Mouse (Mus musculus) forebrain, postnatal 0 days (tissue): ENCODE data around the gene Rora. TPM values are rescaled to one million over a fixed set of nuclear protein-coding genes. Genes with fewer than 3 reads are reported as not detected.

ENCODE experiments used
- ATAC-seq: fragments of 200-750 bp; cut with Nextera tagmentation; 2 replicates; pipeline ENCODE4 v1.8.0; 2017; ENCODE audit warnings: mild to moderate bottlenecking, moderate library complexity
- DNase-seq: peaks from one replicate; pipeline ENCODE4 v3.0.0-alpha.2; 2015
- H3K27ac ChIP-seq: fragments of 300-500 bp; sonication (generic); 2 replicates; pipeline ENCODE4 v1.5.1; 2014; ENCODE audit warnings: low read depth, mild to moderate bottlenecking, antibody characterized with exemption, low read length, moderate library complexity, mixed read lengths
- H3K27me3 ChIP-seq: fragments of 300-500 bp; sonication (generic); 2 replicates; pipeline ENCODE4 v1.6.1; 2014; ENCODE audit warnings: mild to moderate bottlenecking, low read length, mixed read lengths; ENCODE audit not compliant: insufficient read depth
- H3K36me3 ChIP-seq: fragments of 300-500 bp; sonication (generic); 2 replicates; pipeline ENCODE4 v1.6.1; 2014; ENCODE audit warnings: mild to moderate bottlenecking, moderate library complexity; ENCODE audit not compliant: insufficient read depth
- H3K4me1 ChIP-seq: fragments of 300-500 bp; sonication (generic); 2 replicates; pipeline ENCODE4 v1.6.1; 2014; ENCODE audit warnings: antibody characterized with exemption; ENCODE audit not compliant: insufficient read depth
- H3K4me2 ChIP-seq: fragments of 300-500 bp; sonication (generic); 2 replicates; pipeline ENCODE4 v1.6.1; 2014; ENCODE audit warnings: low read depth, mild to moderate bottlenecking, moderate library complexity
- H3K4me3 ChIP-seq: fragments of 300-500 bp; sonication (generic); 2 replicates; pipeline ENCODE4 v1.5.1; 2014; ENCODE audit warnings: low read depth, low read length, mixed read lengths
- H3K9ac ChIP-seq: fragments of 300-500 bp; sonication (generic); 2 replicates; pipeline ENCODE4 v1.6.1; 2014; ENCODE audit warnings: mild to moderate bottlenecking
- H3K9me3 ChIP-seq: fragments of 300-500 bp; sonication (generic); 2 replicates; pipeline ENCODE4 v1.6.1; 2016; ENCODE audit warnings: low read length
- CTCF ChIP-seq: sonication (generic); IDR thresholded peaks from 2 replicates; pipeline ENCODE4 v1.5.1; 2016; ENCODE audit warnings: antibody characterized with exemption, control low read depth, low read depth
- WGBS: fragments of 180-500 bp; shearing (Covaris S2); extraction: QIAGEN DNeasy Blood & Tissue Kit; methylation state at CpG from one replicate; pipeline ENCODE4 v1.1.7; 2014; 5-methylcytosine and 5-hydroxymethylcytosine counted together
- polyA plus RNA-seq: library from polyadenylated mRNA; unstranded; fragments of >200 nt; fragmentation: Nextera tagmentation; extraction: Ambion mirVana; gene quantifications from 2 replicates; pipeline ENCODE4 v1.2.1, GENCODE M21; 2015
- total RNA-seq: library from RNA; depleted of rRNA; stranded (reverse); fragments of >200 nt; gene quantifications from 2 replicates; pipeline ENCODE4 v1.2.3, GENCODE M21; 2014

Gene Rora
- total and polyA plus RNA-seq, 2 experiments from 2014 or later: 9.8 to 23.9 TPM

- Histone ChIP-seq H3K9me3 (no peaks in the 10 kb centered on the region), H3K4me2 (no peak overlapping the region), H3K4me3 (no peak overlapping the region), H3K36me3 (no peaks in the 10 kb centered on the region), H3K4me1 (no peaks in the 10 kb centered on the region), H3K27me3 (no peaks in the 10 kb centered on the region), H3K9ac (no peak overlapping the region), H3K27ac (no peak overlapping the region)
- no peak for DNase-seq
- 96% methylated on average over 10 of the region's 10 CpGs for WGBS
- no peak for TF ChIP-seq CTCF
- no peak for ATAC-seq
These were observed 380.8 kb downstream of the Rora start for GRCm38 (mm10) chr9:69034301-69034871.

- H3K9ac ChIP-seq: no peak overlapping the region
- ATAC-seq (no peak), DNase-seq (no peak)
- H3K27me3 ChIP-seq: no peaks in the 10 kb centered on the region
- TF ChIP-seq CTCF: no peak
- H3K36me3 ChIP-seq: no peaks in the 10 kb centered on the region
- no peak overlapping the region for H3K27ac ChIP-seq
- no peak overlapping the region for H3K4me2 ChIP-seq
- no peaks in the 10 kb centered on the region for H3K9me3 ChIP-seq
- no peaks in the 10 kb centered on the region for H3K4me1 ChIP-seq
- no peak overlapping the region for H3K4me3 ChIP-seq
- 82% methylated on average over 7 of the region's 7 CpGs for WGBS
These were observed 381.9 kb downstream of the Rora start for GRCm38 (mm10) chr9:69035456-69035855.

GRCm38 (mm10) chr9:69036296-69036695 is 382.7 kb downstream of the Rora start:
- H3K9ac ChIP-seq: no peak overlapping the region
- H3K4me2 ChIP-seq: no peak overlapping the region
- 42% methylated on average over 3 of the region's 3 CpGs for WGBS
- H3K27me3 ChIP-seq: no peaks in the 10 kb centered on the region
- DNase-seq (no peak), ATAC-seq (no peak)
- no peaks in the 10 kb centered on the region for H3K4me1 ChIP-seq
- H3K36me3 ChIP-seq: no peaks in the 10 kb centered on the region
- no peak for TF ChIP-seq CTCF
- H3K4me3 ChIP-seq: no peak overlapping the region
- H3K27ac ChIP-seq: no peak overlapping the region
- H3K9me3 ChIP-seq: no peaks in the 10 kb centered on the region

GRCm38 (mm10) chr9:69043920-69044613 is 390.5 kb downstream of the Rora start:
- Histone ChIP-seq H3K4me2 (no peak overlapping the region), H3K36me3 (no peaks in the 10 kb centered on the region), H3K27ac (no peak overlapping the region), H3K9ac (no peak overlapping the region), H3K4me3 (no peak overlapping the region), H3K27me3 (no peaks in the 10 kb centered on the region), H3K9me3 (no peaks in the 10 kb centered on the region), H3K4me1 (no peaks in the 10 kb centered on the region)
- DNase-seq (no peak), ATAC-seq (no peak)
- TF ChIP-seq CTCF: no peak
- 92% methylated on average over 8 of the region's 8 CpGs for WGBS

- 94% methylated on average over 7 of the region's 7 CpGs for WGBS
These were observed 391.1 kb downstream of the Rora start for GRCm38 (mm10) chr9:69044614-69045133.

GRCm38 (mm10) chr9:69045908-69046307 is 392.3 kb downstream of the Rora start:
- ATAC-seq (no peak), DNase-seq (no peak)
- WGBS: 91% methylated on average over 8 of the region's 8 CpGs
- H3K4me1 ChIP-seq: no peaks in the 10 kb centered on the region
- no peaks in the 10 kb centered on the region for H3K9me3 ChIP-seq
- no peak overlapping the region for H3K4me2 ChIP-seq
- no peak for TF ChIP-seq CTCF
- no peak overlapping the region for H3K4me3 ChIP-seq
- H3K27ac ChIP-seq: no peak overlapping the region
- H3K27me3 ChIP-seq: no peaks in the 10 kb centered on the region
- no peak overlapping the region for H3K9ac ChIP-seq
- no peaks in the 10 kb centered on the region for H3K36me3 ChIP-seq

More at GRCm38 (mm10) chr9:69044614-69045133, 391.1 kb downstream of the Rora start:
- no peaks in the 10 kb centered on the region for H3K4me1 ChIP-seq
- DNase-seq: no peak
- no peak overlapping the region for H3K4me2 ChIP-seq
- no peak for TF ChIP-seq CTCF
- ATAC-seq: no peak
- no peaks in the 10 kb centered on the region for H3K9me3 ChIP-seq
- H3K27me3 ChIP-seq: no peaks in the 10 kb centered on the region
- H3K36me3 ChIP-seq: no peaks in the 10 kb centered on the region
- H3K4me3 ChIP-seq: no peak overlapping the region
- no peak overlapping the region for H3K27ac ChIP-seq
- no peak overlapping the region for H3K9ac ChIP-seq

GRCm38 (mm10) chr9:69050856-69051255 is 397.3 kb downstream of the Rora start:
- TF ChIP-seq CTCF: no peak
- H3K27ac ChIP-seq: no peak overlapping the region
- DNase-seq: no peak
- ATAC-seq: no peak
- H3K36me3 ChIP-seq: no peaks in the 10 kb centered on the region
- H3K4me1 ChIP-seq: no peaks in the 10 kb centered on the region
- H3K27me3 ChIP-seq: no peaks in the 10 kb centered on the region
- H3K9me3 ChIP-seq: no peaks in the 10 kb centered on the region
- WGBS: 61% methylated on average over 8 of the region's 8 CpGs
- H3K9ac ChIP-seq: no peak overlapping the region
- no peak overlapping the region for H3K4me3 ChIP-seq
- no peak overlapping the region for H3K4me2 ChIP-seq
